26 mouse cellular contexts compared by ENCODE assay signal in the genomic region with DNA sequence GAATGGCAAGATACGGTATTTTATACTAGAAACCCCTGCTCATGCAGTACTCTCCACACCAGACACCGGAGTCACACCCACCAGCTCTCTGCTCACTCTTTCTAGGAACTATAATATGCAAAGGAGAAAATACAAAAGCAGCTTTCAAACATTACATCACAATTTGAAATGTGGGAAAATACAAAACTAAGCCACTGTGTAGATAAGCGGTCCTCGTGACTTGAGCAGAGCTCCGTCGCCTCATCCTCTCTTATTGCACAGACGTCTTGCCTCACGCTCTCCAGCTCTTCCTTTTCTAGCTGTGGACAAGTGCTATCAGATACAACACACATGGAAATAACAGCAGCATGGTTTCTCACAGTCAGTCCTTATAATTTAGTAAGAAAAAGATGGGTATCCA. TPM values are rescaled to one million over a fixed set of nuclear protein-coding genes. Genes with fewer than 3 reads are reported as not detected.
"Had no signal": no experiment of that assay in that cellular context is flagged by ENCODE, and none has a peak within 500 bp of the region (broad histone marks: within the 10 kb centered on the region; RNA-seq: fewer than 3 reads in every experiment).

No protein-coding gene starts in this region.

- H3K4me2 ChIP-seq: limb, embryonic 13.5 days; midbrain, embryonic 12.5 days; midbrain, embryonic 15.5 days; neural tube, embryonic 12.5 days; neural tube, embryonic 15.5 days; stomach, embryonic 15.5 days had no signal

- H3K4me3 ChIP-seq: limb, embryonic 10.5 days; limb, embryonic 13.5 days; midbrain, embryonic 12.5 days; midbrain, embryonic 15.5 days; neural tube, embryonic 12.5 days; neural tube, embryonic 15.5 days; stomach, embryonic 15.5 days had no signal

- DNase-seq: kidney, adult 18-20 months; kidney, adult 9 months; kidney, postnatal 14 days; kidney, postnatal 4 days; lung, adult 2 months; lung, postnatal 14 days; lung, postnatal 4 days; right cerebral cortex, adult 18-20 months; right cerebral cortex, postnatal 14 days; spleen, adult 18-20 months; thymus, adult 2 months; thymus, postnatal 14 days; thymus, postnatal 4 days had no signal

- H3K9me3 ChIP-seq: limb, embryonic 10.5 days; limb, embryonic 13.5 days; midbrain, embryonic 12.5 days; midbrain, embryonic 15.5 days; neural tube, embryonic 12.5 days; neural tube, embryonic 15.5 days; stomach, embryonic 15.5 days had no signal

- H3K36me3 ChIP-seq: midbrain, embryonic 15.5 days had no signal

- H3K27me3 ChIP-seq: limb, embryonic 13.5 days; midbrain, embryonic 12.5 days; midbrain, embryonic 15.5 days; neural tube, embryonic 12.5 days; neural tube, embryonic 15.5 days; stomach, embryonic 15.5 days had no signal

- ATAC-seq: midbrain, embryonic 15.5 days had no signal

- H3K27ac ChIP-seq: limb, embryonic 10.5 days; limb, embryonic 13.5 days; liver, embryonic 14.5 days; midbrain, embryonic 12.5 days; midbrain, embryonic 15.5 days; neural tube, embryonic 12.5 days; neural tube, embryonic 15.5 days; stomach, embryonic 15.5 days had no signal

- H3K4me1 ChIP-seq: limb, embryonic 10.5 days; limb, embryonic 13.5 days; midbrain, embryonic 12.5 days; midbrain, embryonic 15.5 days; neural tube, embryonic 12.5 days; neural tube, embryonic 15.5 days; stomach, embryonic 15.5 days had no signal

- H3K9ac ChIP-seq: limb, embryonic 13.5 days; liver, embryonic 14.5 days; midbrain, embryonic 12.5 days; midbrain, embryonic 15.5 days; neural tube, embryonic 12.5 days; neural tube, embryonic 15.5 days; stomach, embryonic 15.5 days had no signal

RNA-seq across cellular contexts. Expression of a gene that starts 55.2 kb away (rescaled TPM):
- total RNA-seq: layer of hippocampus, postnatal 14 days; liver, adult 2 months; megakaryocyte progenitor cell, adult 5-6 weeks had no signal
- polyA plus RNA-seq: kidney, embryonic 16.5 days; limb, embryonic 10.5 days; limb, embryonic 13.5 days; liver, adult 2 months; liver, embryonic 14.5 days; lung, embryonic 16.5 days; midbrain, embryonic 12.5 days; midbrain, embryonic 15.5 days; neural tube, embryonic 12.5 days; neural tube, embryonic 15.5 days; stomach, embryonic 15.5 days; thymus, adult 2 months had no signal
